Mouse (Mus musculus) stomach, postnatal 0 days (tissue): ENCODE data around the gene Zfp773.

Source experiments
- CTCF ChIP-seq: IDR thresholded peaks from 2 replicates; pipeline ENCODE4 v1.5.1; 2016; ENCODE audit warnings: antibody characterized with exemption, low read depth, mild to moderate bottlenecking, moderate library complexity
- EP300 ChIP-seq: optimal IDR thresholded peaks from 2 replicates; pipeline ENCODE3; 2016; ENCODE audit warnings: antibody characterized with exemption

GRCm38 (mm10) chr7:7120921-7121601 is 15.5 kb downstream of the Zfp773 start, which contains the start of gene Zfp954:
- TF ChIP-seq CTCF: peak; percentile 69
- TF ChIP-seq EP300: no peak
